Mouse (Mus musculus) brain, embryonic 14.5 days (tissue): ENCODE results near the gene Mast4.

ENCODE experiments used
- CTCF ChIP-seq: fragments of 200-500 bp; IDR thresholded peaks from 2 replicates; pipeline ENCODE4 v1.5.1; 2012; ENCODE audit warnings: inconsistent platforms, mild to moderate bottlenecking, moderate library complexity, borderline replicate concordance; ENCODE audit not compliant: insufficient read depth, insufficient read length; ENCODE audit errors: extremely low read depth
- POLR2A ChIP-seq: fragments of 200-500 bp; IDR thresholded peaks from 2 replicates; pipeline ENCODE4 v1.6.1; 2012; ENCODE audit warnings: mild to moderate bottlenecking, inconsistent platforms, borderline replicate concordance; ENCODE audit not compliant: poor library complexity, insufficient read depth, insufficient read length, severe bottlenecking; ENCODE audit errors: extremely low read depth

DNA sequence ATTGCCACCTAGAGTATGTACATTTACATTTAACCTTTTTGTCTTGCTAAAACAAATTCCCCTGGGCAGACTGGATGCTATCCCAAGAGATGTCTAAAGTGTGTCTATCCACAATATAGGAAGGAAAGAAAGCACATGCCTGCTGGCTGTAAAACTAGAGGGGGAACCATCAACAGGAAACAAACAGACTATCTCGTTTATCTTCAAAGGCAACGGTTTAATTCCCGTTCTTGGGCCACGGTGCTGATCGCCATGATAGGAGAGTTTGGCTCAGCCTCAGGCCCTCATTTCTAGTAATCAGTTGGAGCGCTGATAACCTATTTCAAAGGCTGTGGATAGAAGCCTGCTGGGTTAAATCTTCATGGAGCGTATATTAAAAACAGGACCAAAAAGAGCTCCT is 567.2 kb downstream of the Mast4 start:
- TF ChIP-seq POLR2A: no peak
- no peak for TF ChIP-seq CTCF
